Mouse (Mus musculus) CH12F3 (cell line): ENCODE measurements at regions not wholly inside any gene's neighbourhood (a gene's known extent, or its start where the extent isn't known, plus 50 kb on each side); places are given as distances from the start of the nearest gene placed in this dataset.

Source experiments
- in situ Hi-C: fragments of 300-500 bp; cut with MboI; formaldehyde crosslinking; loops from 2 replicates; pipeline ENCODE4 v1.14.3; 2020; ENCODE audit warnings: low sequenced_read_pairs

DNA sequence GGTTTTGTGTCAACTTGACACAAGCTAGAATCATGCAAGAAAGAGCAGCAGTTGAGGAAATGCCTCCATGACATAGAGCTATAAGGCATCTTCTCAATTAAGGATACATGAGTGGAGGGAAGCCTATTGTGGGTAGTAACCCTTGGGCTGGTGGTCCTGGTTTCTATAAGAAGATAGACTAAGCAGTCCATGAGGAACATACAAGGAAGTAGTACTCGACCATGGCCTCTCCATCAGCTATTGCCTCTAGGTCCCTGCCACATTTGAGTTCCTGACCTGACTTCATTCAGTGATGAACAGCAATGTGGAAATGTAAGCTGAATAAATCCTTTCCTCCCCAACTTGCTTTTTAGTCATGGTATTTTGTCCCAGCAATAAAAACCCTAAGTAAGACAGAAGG, 51.2 kb upstream of the Hsf2 start:
- in situ Hi-C loops: loop anchor here (25.0 kb wide), 1 partner anchor 1152 kb away; no protein-coding TSS in a partner anchor
